Mouse (Mus musculus): ENCODE data around the gene Maneal. TPM values are rescaled to one million over a fixed set of nuclear protein-coding genes. Genes with fewer than 3 reads are reported as not detected.

The Maneal gene
- polyA plus RNA-seq, 1 experiment from 2014 or later: 0.08 TPM

- Histone ChIP-seq H3K4me3 (ENCODE audit: low read depth, low read length) (no peak overlapping the region), H3K27me3 (replicated peaks; ENCODE audit: insufficient read depth, low read length) (no peaks in the 10 kb centered on the region), H3K36me3 (ENCODE audit: insufficient read depth, low read length) (peaks cover 10% of the 10 kb centered on the region), H3K9me3 (ENCODE audit: low read length) (no peaks in the 10 kb centered on the region), H3K27ac (ENCODE audit: low read length) (no peak overlapping the region), H3K4me2 (replicated peaks; ENCODE audit: low read depth, low read length) (no peak overlapping the region), H3K9ac (replicated peaks; ENCODE audit: low read depth) (no peak overlapping the region), H3K4me1 (ENCODE audit: insufficient read depth, low read depth, low read length) (no peaks in the 10 kb centered on the region; the same call in 1 of the 2 replicates)
- DNase-seq (ENCODE audit: low spot score): peak; percentile 87
- 21% methylated on average over 6 of the region's 6 CpGs for WGBS
- ATAC-seq: peak; percentile 97
- no peak for TF ChIP-seq CTCF (IDR thresholded peaks at IDR 0.05)
These were observed 44.2 kb downstream of the Maneal start for GRCm38 (mm10) chr4:124817803-124818202.

GRCm38 (mm10) chr4:124815901-124816300, 46.1 kb downstream of the Maneal start:
- no peak for TF ChIP-seq CTCF (IDR thresholded peaks at IDR 0.05)
- TF ChIP-seq EP300 (IDR thresholded peaks at IDR 0.05): no peak
- no peak for ATAC-seq

GRCm38 (mm10) chr4:124811347-124811975, 50.5 kb downstream of the Maneal start:
- H3K27me3 ChIP-seq (replicated peaks; ENCODE audit: insufficient read depth, low read length): no peaks in the 10 kb centered on the region
- ATAC-seq: no peak
- no peaks in the 10 kb centered on the region for H3K4me1 ChIP-seq (ENCODE audit: insufficient read depth, low read depth, low read length)
- no peaks in the 10 kb centered on the region for H3K9me3 ChIP-seq (ENCODE audit: low read length)
- WGBS: 70% methylated on average over 9 of the region's 9 CpGs
- H3K36me3 ChIP-seq (ENCODE audit: insufficient read depth, low read length): peaks cover 6% of the 10 kb centered on the region; the same call in 1 of the 2 replicates
- no peak overlapping the region for H3K4me3 ChIP-seq (ENCODE audit: low read depth, low read length)
- no peak for DNase-seq (ENCODE audit: low spot score)
- TF ChIP-seq CTCF (IDR thresholded peaks at IDR 0.05) (no peak), EP300 (IDR thresholded peaks at IDR 0.05) (no peak)
- no peak overlapping the region for H3K4me2 ChIP-seq (replicated peaks; ENCODE audit: low read depth, low read length)
- H3K27ac ChIP-seq (ENCODE audit: low read length): no peak overlapping the region
- H3K9ac ChIP-seq (replicated peaks; ENCODE audit: low read depth): no peak overlapping the region

More at GRCm38 (mm10) chr4:124815901-124816300, 46.1 kb downstream of the Maneal start:
- 83% methylated on average over 11 of the region's 11 CpGs for WGBS
- no peak for DNase-seq (ENCODE audit: low spot score)
- H3K27me3 ChIP-seq (replicated peaks; ENCODE audit: insufficient read depth, low read length): no peaks in the 10 kb centered on the region
- H3K9ac ChIP-seq (replicated peaks; ENCODE audit: low read depth): no peak overlapping the region
- no peaks in the 10 kb centered on the region for H3K9me3 ChIP-seq (ENCODE audit: low read length)
- H3K36me3 ChIP-seq (ENCODE audit: insufficient read depth, low read length): peaks cover 3% of the 10 kb centered on the region
- H3K4me3 ChIP-seq (ENCODE audit: low read depth, low read length): no peak overlapping the region
- H3K27ac ChIP-seq (ENCODE audit: low read length): no peak overlapping the region
- H3K4me1 ChIP-seq (ENCODE audit: insufficient read depth, low read depth, low read length): no peaks in the 10 kb centered on the region; the same call in 1 of the 2 replicates
- H3K4me2 ChIP-seq (replicated peaks; ENCODE audit: low read depth, low read length): no peak overlapping the region

GRCm38 (mm10) chr4:124810056-124810455, 51.9 kb downstream of the Maneal start:
- Histone ChIP-seq H3K4me2 (replicated peaks; ENCODE audit: low read depth, low read length) (no peak overlapping the region), H3K4me3 (ENCODE audit: low read depth, low read length) (no peak overlapping the region), H3K27ac (ENCODE audit: low read length) (no peak overlapping the region), H3K36me3 (ENCODE audit: insufficient read depth, low read length) (peaks cover 6% of the 10 kb centered on the region; the same call in 1 of the 2 replicates), H3K4me1 (ENCODE audit: insufficient read depth, low read depth, low read length) (no peaks in the 10 kb centered on the region), H3K9me3 (ENCODE audit: low read length) (no peaks in the 10 kb centered on the region), H3K27me3 (replicated peaks; ENCODE audit: insufficient read depth, low read length) (no peaks in the 10 kb centered on the region), H3K9ac (replicated peaks; ENCODE audit: low read depth) (no peak overlapping the region)
- no peak for ATAC-seq
- no peak for DNase-seq (ENCODE audit: low spot score)
- WGBS: 75% methylated on average over 7 of the region's 7 CpGs
- TF ChIP-seq EP300 (IDR thresholded peaks at IDR 0.05) (no peak), CTCF (IDR thresholded peaks at IDR 0.05) (no peak)

GRCm38 (mm10) chr4:124809136-124809883, 52.7 kb downstream of the Maneal start:
- Histone ChIP-seq H3K9me3 (ENCODE audit: low read length) (no peaks in the 10 kb centered on the region), H3K9ac (replicated peaks; ENCODE audit: low read depth) (no peak overlapping the region), H3K27ac (ENCODE audit: low read length) (no peak overlapping the region), H3K27me3 (replicated peaks; ENCODE audit: insufficient read depth, low read length) (no peaks in the 10 kb centered on the region), H3K36me3 (ENCODE audit: insufficient read depth, low read length) (peaks cover 13% of the 10 kb centered on the region; the same call in 1 of the 2 replicates), H3K4me2 (replicated peaks; ENCODE audit: low read depth, low read length) (no peak overlapping the region), H3K4me1 (ENCODE audit: insufficient read depth, low read depth, low read length) (no peaks in the 10 kb centered on the region), H3K4me3 (ENCODE audit: low read depth, low read length) (no peak overlapping the region)
- DNase-seq (ENCODE audit: low spot score) (no peak), ATAC-seq (no peak)
- TF ChIP-seq CTCF (IDR thresholded peaks at IDR 0.05): no peak
- no peak for TF ChIP-seq EP300 (IDR thresholded peaks at IDR 0.05)
- 70% methylated on average over 7 of the region's 9 CpGs for WGBS

- no peak for ATAC-seq
- Histone ChIP-seq H3K4me1 (ENCODE audit: insufficient read depth, low read depth, low read length) (peaks cover under 1% of the 10 kb centered on the region; the same call in 1 of the 2 replicates), H3K4me3 (ENCODE audit: low read depth, low read length) (no peak overlapping the region), H3K9ac (replicated peaks; ENCODE audit: low read depth) (no peak overlapping the region), H3K27me3 (replicated peaks; ENCODE audit: insufficient read depth, low read length) (no peaks in the 10 kb centered on the region), H3K36me3 (ENCODE audit: insufficient read depth, low read length) (peaks cover 13% of the 10 kb centered on the region; the same call in 1 of the 2 replicates), H3K4me2 (replicated peaks; ENCODE audit: low read depth, low read length) (no peak overlapping the region), H3K9me3 (ENCODE audit: low read length) (no peaks in the 10 kb centered on the region), H3K27ac (ENCODE audit: low read length) (no peak overlapping the region)
- TF ChIP-seq EP300 (IDR thresholded peaks at IDR 0.05) (no peak), CTCF (IDR thresholded peaks at IDR 0.05) (no peak)
- DNase-seq (ENCODE audit: low spot score): no peak
- WGBS: 59% methylated on average over 5 of the region's 5 CpGs
These were observed 53.5 kb downstream of the Maneal start for GRCm38 (mm10) chr4:124808511-124808910.

Other genes with a start within 250 kb of the Maneal start
- gene Pou3f1, start 205.4 kb downstream of the Maneal start, polyA plus RNA-seq (2015; fragmentation: Nextera tagmentation; extraction: Ambion mirVana): 0.10 and 0.14 TPM in 2 replicates
- 37.4 and 48.8 TPM in 2 replicates for gene Utp11, start 168.6 kb downstream of the Maneal start, polyA plus RNA-seq (2015; fragmentation: Nextera tagmentation; extraction: Ambion mirVana)
- 5.2 and 5.8 TPM in 2 replicates for gene Fhl3, start 161.5 kb downstream of the Maneal start, polyA plus RNA-seq (2015; fragmentation: Nextera tagmentation; extraction: Ambion mirVana)
- gene Sf3a3, start 147.4 kb downstream of the Maneal start, polyA plus RNA-seq (2015; fragmentation: Nextera tagmentation; extraction: Ambion mirVana): 49.1 and 57.1 TPM in 2 replicates
- 59.6 and 62.9 TPM in 2 replicates for gene Inpp5b, start 120.3 kb downstream of the Maneal start, polyA plus RNA-seq (2015; fragmentation: Nextera tagmentation; extraction: Ambion mirVana)
- gene Mtf1, start 60.1 kb downstream of the Maneal start, polyA plus RNA-seq (2015; fragmentation: Nextera tagmentation; extraction: Ambion mirVana): 9.3 and 10.8 TPM in 2 replicates
- 22.8 and 25.4 TPM in 2 replicates for gene Yrdc, start 11.5 kb downstream of the Maneal start, polyA plus RNA-seq (2015; fragmentation: Nextera tagmentation; extraction: Ambion mirVana)
- 65.4 and 68.7 TPM in 2 replicates for gene 1110065P20Rik, start 11.0 kb downstream of the Maneal start, polyA plus RNA-seq (2015; fragmentation: Nextera tagmentation; extraction: Ambion mirVana)
- gene Epha10, start 18.7 kb upstream of the Maneal start, polyA plus RNA-seq (2015; fragmentation: Nextera tagmentation; extraction: Ambion mirVana): not detected in 2 replicates
- 7.3 and 8.3 TPM in 2 replicates for gene 9930104L06Rik, start 74.9 kb upstream of the Maneal start, polyA plus RNA-seq (2015; fragmentation: Nextera tagmentation; extraction: Ambion mirVana)
- 5.5 and 8.8 TPM in 2 replicates for gene Cdca8, start 77.1 kb upstream of the Maneal start, polyA plus RNA-seq (2015; fragmentation: Nextera tagmentation; extraction: Ambion mirVana)
- gene Rspo1, start 124.3 kb upstream of the Maneal start, polyA plus RNA-seq (2015; fragmentation: Nextera tagmentation; extraction: Ambion mirVana): 6.5 and 7.2 TPM in 2 replicates
- gene Gnl2, start 154.4 kb upstream of the Maneal start, polyA plus RNA-seq (2015; fragmentation: Nextera tagmentation; extraction: Ambion mirVana): 42.3 and 47.3 TPM in 2 replicates
- gene Dnali1, start 203.5 kb upstream of the Maneal start, polyA plus RNA-seq (2015; fragmentation: Nextera tagmentation; extraction: Ambion mirVana): 6.9 and 10.9 TPM in 2 replicates
- 17.4 and 18.0 TPM in 2 replicates for gene Snip1, start 204.5 kb upstream of the Maneal start, polyA plus RNA-seq (2015; fragmentation: Nextera tagmentation; extraction: Ambion mirVana)
- gene Meaf6, start 223.0 kb upstream of the Maneal start, polyA plus RNA-seq (2015; fragmentation: Nextera tagmentation; extraction: Ambion mirVana): 29.7 and 32.1 TPM in 2 replicates

Measured in lung, postnatal 0 days (tissue).